Mouse (Mus musculus) megakaryocyte progenitor cell, adult 5-6 weeks (primary cell): ENCODE measurements around the gene Lmntd1. TPM values are rescaled to one million over a fixed set of nuclear protein-coding genes. Genes with fewer than 3 reads are reported as not detected.

Experiments used
- ATAC-seq: replicated peaks from 2 replicates; pipeline ENCODE4 v1.8.0; 2016; ENCODE audit warnings: mild to moderate bottlenecking, moderate TSS enrichment, inconsistent platforms; ENCODE audit not compliant: poor library complexity
- total RNA-seq, 2 experiments: library from RNA; stranded (forward) in 1 of 2; stranded (reverse) in 1 of 2; fragments of 157-497, 149-512 nt in 1 of 2; fragments of 200-1000 nt in 1 of 2; gene quantifications; 2 replicates each; pipeline versions ENCODE4 v1.2.3 to v1.2.4; 2015 to 2017

Lmntd1 gene
- total RNA-seq, 2 experiments from 2014 or later: not detected

DNA sequence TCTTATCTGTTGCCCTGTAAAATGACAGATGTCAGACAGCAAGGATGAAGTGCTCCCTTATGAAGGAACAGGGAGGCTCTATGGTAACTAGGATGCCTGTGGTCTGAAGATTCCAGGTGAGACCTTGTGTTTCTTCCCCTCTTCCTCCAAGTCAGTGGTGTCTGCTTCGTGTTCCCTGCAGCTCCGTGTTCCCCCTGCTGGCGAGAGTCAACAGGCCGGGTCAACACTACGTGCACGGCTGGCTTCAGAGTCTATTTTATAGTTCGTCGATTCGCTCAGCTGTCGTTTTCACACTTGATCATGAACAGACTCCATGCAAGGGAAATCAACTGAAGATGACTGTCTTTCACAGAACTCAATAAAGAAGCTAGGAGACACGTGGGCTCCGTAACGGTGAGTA is 171.3 kb downstream of the Lmntd1 start:
- no peak for ATAC-seq

DNA sequence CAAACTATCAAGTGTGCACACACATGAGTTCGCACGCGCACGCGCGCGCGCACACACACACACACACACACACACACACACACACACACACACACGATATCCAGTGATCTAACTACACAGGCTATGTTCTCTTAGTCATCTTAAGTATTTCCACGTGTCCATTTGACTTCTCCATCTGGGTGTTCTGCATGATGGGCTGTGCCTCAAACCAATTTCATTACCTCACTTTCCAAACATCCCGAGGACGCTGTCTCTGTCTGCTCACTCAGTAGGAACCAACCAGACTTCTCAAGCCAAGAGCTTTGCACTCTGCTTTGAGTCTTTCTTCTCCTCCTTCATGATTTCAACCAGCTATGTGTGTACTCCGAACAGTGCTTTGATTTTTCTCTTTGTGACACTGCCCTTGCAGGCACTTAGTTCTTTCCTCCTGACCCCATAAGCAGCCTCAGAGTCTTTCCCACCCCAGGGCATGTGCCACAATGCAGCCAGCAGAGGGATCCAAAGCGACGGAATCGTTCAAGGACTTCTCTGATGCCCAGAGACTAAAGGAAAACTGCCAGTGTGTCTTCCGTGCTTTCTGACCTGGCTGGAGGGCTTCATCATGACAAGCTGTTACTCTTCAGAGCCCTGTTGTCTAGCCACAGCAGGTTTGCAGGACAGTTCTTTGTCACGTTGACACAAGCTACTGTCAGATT is 172.6 kb downstream of the Lmntd1 start:
- ATAC-seq: peak; percentile 49

DNA sequence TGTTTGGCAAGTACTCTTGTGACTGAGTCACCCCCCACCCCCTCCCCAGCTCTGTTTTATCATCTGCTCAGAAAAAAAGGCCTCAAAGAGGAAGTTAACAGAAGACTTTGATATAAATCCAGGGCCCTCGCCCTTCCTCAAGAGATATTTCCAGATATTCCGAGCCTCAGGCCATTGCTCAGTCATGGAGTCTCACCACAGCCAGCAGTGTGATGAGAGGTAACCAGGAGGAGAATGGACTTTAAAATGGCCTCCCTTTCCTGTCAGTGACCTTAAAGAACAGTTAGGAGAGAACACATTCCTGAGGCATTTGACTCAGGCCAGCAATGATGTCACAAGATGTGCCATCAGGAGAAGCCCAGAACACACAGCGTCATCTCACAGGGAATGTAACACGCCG is 175.3 kb downstream of the Lmntd1 start:
- ATAC-seq: peak; percentile 23; the same call in 1 of the 2 replicates

DNA sequence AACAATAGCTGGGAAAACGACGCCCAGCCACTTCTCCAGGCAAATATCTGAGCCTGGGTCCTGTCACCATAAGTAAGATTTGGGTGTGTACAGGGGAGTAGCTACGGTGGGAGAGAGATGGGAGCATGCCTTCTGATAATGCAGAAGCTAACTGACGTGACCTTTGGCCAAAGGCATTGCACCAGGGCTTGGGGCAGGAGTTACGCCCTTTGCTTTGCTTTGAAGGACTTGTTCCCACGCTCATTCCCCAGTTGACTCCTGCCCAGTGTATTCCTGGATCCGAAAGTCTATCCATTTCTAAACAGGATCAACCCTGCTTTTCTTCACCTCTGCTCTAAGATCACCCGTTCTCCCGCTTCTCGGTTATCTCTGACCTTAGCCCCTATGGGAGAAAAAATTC is 178.4 kb downstream of the Lmntd1 start:
- ATAC-seq: no peak

DNA sequence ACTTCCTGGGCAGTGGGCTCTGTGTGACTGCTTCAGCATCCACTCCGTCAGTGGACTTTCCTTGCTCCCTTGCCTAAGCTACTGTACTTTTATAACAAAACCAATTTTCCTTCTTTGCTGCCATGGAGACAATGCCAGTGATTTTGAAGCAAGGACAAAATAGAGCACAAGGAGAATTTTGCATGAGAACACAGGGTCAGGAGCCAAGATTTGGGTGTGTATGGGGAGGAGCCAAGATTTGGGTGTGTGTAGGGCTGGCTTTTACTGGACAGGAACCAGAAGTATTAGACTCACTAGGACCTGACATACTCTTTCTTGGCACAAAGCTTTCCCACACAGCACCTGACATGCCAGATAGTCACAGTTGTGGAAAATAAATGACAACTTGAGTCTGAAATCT is 179.0 kb downstream of the Lmntd1 start:
- no peak for ATAC-seq

DNA sequence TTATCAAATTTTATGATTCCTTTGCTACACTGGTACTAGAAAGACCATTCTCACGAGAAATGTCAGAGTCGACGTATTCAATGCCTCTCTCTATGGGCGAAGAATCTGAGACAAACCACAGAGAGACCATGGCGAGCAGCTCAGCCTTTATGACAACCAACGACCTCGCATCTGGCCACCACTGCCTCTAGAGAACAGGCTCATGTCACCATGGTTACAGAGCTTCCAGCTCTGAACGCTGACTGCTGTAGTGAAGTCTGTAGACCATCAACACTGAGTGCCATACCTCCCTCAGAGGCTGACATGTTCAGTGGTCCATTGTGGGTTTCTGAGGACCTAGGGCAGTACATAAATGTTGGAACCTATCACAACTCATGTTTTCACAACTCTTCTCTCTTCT is 180.2 kb downstream of the Lmntd1 start:
- no peak for ATAC-seq

DNA sequence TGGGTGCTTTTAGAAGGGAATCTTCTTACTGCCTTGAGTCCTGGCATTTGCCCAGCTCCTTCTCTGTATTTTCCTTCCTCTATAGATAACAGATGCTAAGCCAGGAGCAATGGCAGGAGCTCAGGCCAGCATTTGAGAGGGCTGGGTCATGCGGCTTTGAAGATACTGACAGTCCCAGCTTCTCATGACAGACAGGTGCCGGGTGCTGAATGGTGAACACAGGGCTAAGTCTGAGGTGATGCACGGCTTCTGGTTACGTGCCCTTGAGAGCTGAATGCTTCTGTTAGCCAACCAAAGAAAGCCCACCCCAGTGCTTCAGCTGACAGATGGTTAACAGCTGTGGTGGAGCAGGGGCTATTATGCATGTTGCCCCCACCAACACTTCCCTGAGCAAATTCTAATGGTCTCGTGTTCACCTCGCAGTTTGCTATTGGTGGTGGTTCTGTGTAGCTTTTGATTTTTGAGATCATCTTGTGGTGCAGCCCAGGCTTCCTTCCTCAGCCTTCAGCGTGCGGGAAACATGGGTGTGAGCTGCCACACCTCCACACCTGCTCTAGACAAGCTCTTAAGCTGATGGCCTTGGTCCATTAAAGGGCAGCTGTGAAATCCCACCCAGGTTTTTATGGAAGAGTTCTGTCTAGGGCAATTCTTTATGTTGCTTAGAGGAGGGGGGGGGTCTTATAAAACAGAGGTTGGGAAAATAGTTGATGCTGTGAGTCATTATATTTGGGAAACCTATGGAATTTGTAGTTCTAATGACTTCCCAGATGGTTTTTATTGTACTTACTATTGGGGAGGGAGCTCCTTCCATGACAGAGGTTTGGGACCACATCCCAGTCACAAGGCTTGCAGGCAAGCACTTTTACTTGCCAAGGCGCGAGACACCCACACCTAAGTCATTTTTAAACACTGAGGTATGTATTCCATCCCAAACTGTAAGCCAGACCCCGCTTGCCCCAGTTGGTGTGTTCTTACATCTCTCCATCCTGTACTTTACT is 181.1 kb downstream of the Lmntd1 start:
- 0 out of 2 replicates have a peak, but pooled peaks have one; percentile 6 for ATAC-seq

DNA sequence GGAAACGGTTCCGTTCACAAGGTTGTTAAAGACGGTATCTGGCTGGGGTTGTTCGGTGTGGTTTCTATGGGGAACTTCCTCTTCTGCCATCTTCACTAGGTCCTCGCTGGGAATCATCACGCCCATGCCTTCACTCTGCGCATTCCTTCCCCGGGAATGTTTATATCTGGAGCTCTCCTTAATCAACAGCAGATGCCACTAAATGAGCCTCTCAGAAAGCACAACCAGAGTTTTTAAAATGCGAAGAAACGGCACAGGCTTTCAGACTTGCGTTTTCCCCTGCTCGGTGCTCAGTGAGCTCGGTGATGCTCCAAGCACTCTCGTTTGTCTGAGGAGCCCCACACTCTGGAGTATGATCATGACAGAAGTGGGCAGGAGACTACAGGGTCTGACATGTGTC is 182.4 kb downstream of the Lmntd1 start:
- ATAC-seq: no peak

DNA sequence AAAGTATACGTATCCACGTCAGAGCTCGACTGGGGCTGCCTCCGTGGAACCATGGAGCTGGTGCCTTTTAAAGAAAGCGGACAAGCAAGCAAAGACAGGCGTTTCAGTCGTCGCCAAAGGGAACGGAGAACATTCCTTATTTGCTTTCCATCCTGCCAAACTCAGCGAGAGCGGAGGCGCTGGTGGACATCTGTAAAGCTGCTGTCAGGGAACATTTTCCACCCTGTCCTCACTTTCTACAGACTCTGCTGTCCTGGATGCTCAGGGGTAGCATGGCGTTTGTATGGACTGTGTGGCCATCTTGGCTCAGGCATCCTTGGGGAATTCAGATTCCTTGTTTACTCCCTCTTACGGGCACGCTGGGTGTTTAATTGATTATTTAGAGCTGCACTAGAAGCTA is 186.7 kb downstream of the Lmntd1 start:
- ATAC-seq: no peak

DNA sequence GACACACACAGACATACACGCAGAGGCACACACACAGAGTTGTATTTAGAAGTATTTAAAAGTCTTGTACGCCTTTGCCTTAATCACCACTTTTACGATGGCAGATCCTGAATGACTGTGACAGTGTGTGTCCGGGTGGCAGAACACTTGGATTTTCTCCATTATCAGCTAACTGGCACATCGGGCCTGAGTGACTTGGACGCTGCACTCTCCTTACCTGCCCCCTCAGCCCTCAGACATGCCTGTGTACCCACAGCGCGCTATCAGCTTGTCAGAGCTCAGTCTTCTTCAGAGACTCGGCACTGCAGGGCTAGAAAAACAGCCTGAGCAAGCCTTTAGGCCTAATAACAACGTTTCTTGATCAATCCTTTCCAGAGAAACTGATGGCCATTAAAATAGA is 187.6 kb downstream of the Lmntd1 start:
- ATAC-seq: no peak

DNA sequence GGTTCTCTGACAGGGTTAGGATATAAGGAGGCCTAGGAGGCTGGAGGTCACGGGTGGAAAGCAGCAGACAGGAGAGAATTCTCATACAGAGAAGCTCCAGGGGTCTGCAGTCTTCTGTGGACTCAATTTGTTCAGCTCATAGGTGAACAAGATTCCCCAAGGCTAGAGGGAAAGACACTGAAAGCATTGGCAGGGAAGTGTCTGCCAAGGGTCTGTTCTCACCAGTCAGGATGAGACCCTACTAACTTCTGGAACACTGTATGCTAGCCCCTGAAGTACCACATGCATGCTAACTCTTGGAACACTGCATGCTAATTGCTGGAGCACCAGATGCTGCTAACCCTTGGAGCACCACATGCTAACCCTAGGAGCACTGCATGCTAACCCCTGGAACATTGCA is 190.0 kb downstream of the Lmntd1 start:
- ATAC-seq: no peak

DNA sequence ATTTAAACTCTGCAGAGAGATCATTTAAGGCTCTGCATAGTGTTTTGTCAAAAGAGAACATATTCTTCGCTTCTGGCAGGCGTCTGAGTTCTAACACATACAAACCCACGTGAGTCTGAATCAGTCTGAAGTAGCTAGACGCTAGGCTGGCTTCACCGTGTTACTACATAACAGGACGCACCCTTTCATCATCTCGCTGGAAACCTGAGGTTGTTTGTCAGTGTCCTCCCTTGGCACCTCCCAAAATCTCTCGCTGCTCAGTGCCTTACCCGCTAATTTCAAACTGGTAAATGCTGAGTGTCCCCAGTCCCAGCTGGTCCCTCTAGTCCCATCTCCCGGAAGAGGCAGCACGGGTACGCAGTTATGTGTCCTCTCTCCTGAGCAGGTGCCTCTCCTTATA is 190.6 kb downstream of the Lmntd1 start:
- ATAC-seq: no peak

DNA sequence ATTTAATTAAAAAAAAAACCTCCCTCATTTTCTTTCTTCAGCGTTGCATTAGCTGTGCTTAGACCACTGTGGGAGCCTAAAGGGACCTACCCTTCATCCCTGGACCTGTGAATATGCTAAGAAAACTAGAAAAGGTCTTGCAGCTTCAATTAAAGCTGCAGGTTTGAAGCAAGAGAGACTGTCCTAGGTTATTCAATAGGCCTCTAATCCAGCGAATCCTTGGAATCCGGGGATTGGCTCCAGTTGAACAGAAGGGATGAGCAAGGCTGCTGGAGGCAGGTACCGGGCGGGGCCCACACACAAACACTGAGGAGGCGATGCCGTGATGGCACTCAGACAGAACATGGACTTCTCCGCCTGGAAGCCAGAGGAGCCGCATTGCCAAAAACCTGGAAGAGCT is 192.5 kb downstream of the Lmntd1 start:
- no peak for ATAC-seq

DNA sequence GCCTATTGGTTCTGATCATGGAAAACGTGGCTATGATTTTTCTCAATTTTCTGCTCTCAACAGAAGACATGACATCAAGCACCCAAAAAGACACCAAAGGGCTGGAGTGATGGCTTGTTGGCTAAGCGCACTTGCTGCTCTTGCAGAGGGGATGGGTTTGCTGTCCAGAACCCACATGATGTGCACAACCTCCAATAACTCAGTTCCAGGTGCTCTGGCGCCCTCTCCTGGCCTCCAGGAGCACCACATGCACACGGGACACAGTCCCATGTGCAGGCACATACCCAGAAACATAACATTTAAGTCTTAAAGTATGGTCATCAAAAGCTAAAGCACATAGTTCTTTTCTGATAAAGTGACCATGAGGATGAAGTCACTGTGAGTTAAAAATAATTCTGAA is 193.7 kb downstream of the Lmntd1 start:
- ATAC-seq: peak; percentile 54

DNA sequence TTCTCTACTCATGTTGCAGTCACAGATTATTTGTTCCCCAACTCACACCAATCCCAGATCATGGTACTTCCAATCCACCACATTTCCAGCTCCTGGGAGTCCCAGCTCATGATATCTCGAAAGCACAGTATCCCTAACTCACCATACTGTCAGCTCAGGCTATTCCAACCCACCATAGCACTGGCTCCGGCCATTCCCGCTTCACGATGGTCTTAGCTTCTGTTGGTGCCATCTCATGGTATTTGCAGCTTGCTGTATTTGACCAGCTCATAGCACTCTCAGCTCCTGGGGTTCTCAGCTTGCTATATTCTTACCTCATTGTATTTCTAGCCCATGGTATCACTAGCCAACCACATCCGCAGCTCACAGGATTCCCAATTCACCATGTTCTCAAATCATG is 195.3 kb downstream of the Lmntd1 start:
- ATAC-seq: no peak

DNA sequence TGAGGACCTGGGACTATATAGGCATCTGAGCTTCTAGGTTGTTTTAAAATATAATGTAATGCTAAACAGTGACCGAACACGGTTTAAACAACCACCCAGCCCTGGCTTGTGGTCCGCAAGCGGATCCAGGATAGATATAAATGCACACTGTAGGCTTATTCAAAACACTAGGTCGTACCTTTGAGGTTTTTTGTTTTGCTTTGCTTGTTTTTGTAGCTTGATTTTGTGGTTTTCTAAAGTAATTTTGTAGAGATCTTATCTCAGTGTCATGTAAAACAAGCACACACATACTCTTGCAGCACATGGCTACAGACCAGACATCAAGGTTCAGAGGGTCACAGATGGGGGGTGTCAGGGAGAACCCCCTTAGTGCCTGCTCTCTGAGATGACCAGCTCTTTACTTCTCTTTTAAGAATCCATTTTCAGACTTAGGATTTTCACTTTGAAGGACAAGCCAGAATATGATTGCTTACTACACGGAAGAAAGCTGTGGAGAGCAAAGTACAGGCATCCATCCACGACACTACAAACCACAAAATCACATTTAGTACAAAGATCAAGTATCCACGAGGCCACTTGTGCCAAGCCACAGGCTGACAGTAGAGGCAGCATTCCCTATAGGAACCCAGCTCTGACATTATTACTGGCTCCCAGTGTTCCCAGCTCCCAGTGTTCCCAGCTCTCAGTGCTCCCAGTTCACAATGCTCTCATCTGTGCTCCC is 196.2 kb downstream of the Lmntd1 start:
- no peak for ATAC-seq

DNA sequence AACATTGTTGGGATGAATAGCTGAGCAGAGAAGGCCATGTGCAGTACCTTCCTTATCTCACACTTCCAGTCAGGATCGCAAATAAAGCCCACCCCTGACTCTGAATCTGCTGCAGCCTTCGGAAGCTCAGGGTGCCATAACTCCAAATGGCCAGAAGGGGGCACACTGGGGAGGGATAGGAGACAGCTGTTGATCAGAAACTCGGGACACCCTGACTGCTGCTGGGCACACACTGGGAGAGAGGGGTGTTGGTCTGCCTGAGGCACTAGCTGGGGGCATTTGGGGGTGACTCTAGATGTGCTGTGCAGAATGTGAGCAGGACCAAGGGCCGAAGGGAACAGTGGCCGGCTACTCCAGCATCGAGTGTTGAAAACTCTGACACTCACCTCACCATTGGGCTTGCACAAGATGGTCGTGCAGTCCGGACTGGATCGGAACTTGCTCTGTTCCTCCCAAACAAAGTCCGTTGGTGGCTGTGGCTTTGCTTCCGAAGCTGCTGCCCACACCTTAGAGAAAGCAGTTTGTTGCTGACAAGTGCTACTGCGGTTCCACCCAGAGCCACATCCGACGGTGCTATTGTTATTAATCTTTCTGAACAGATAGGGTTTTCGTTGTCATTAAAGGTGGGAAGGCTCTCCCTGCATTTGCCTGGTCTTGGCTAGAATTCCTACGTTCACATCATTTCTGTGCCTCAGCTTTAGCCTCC is 197.0 kb downstream of the Lmntd1 start:
- peak; percentile 95 for ATAC-seq

DNA sequence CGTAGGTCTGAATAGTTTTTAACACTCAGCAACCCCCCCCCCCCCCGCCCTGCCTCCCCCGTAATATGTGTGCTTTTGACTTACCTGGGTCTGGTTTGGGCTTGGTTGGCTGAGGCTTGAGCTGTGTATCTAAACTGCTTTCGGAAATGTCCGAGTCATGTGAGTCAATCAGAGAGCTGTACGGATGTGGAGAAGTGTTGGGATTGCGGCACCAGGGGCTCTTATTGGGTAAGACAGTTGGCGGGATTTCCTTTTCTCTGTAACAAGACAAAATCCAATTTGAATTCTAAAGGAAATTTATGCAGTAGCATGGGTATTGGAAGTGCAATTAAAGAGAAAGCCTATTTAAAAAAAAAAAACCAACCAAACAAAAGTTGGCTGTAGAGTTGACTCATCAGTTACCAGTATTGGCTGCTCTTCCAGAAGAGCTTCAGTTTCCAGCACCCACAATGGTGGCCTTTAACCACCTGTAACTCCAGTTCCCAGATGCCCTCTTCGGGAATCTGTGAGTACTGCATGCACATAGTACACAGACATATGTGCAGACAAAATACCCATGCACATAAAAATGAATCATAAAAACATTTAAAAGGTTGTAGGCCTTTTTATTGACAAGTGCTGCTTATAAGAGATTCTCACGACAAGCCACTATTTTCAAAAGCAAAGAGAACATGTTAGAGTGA is 209.6 kb downstream of the Lmntd1 start:
- 0 out of 2 replicates have a peak, but pooled peaks have one; percentile 37 for ATAC-seq

DNA sequence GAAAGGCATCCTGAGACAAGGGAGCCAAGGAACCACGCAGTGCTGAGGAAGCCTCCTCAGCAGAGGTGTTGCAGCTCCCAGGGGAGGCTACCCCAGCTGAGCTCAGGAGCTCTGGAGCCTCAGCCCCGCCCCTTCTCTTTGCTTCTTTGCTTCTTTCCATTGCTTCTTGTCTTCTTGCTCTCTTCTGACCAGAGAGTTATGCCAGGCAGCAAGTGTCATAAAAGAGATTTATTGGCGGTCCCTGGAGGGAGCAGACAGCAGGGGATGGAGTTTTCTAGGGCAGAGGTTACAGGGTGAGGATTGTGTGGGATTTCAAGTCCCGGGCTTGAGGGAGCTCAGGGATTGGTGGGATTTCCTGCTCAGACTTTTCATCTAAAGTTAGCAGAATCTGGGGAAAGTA is 213.0 kb downstream of the Lmntd1 start:
- no peak for ATAC-seq

DNA sequence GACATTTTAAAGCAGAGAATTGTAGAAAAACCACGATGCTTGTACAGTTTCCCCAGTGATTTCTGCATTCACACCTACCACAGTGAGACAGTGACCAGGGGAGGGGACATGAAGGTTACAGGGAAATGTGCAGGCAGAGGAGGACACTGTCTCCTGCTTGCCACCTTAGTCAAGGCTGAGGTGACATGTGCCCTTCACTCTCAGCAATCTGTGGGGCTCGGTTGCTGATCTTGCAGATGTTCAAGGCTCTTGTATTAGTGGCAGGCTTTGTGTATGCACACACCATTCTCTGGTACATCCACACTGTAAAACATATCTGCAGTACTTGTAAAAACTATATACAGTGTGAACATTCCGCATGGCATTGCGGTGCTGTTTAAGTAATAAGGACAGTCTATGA is 216.2 kb downstream of the Lmntd1 start:
- no peak for ATAC-seq
